Mouse (Mus musculus) intestine, embryonic 16.5 days (tissue): ENCODE data around the gene Fndc5. TPM values are rescaled to one million over a fixed set of nuclear protein-coding genes. Genes with fewer than 3 reads are reported as not detected.

Experiments used
- ATAC-seq: fragments of 200-750 bp; cut with Nextera tagmentation; 2 replicates; pipeline ENCODE4 v1.8.0; 2017; ENCODE audit warnings: moderate TSS enrichment, moderate library complexity
- H3K27ac ChIP-seq: fragments of 300-500 bp; sonication (generic); 2 replicates; pipeline ENCODE4 v1.5.1; 2014; ENCODE audit warnings: mild to moderate bottlenecking, low read length
- H3K27me3 ChIP-seq: fragments of 300-500 bp; sonication (generic); replicated peaks from 2 replicates; pipeline ENCODE4 v1.6.1; 2014; ENCODE audit warnings: low read length, control low read depth, mixed read lengths; ENCODE audit not compliant: control insufficient read depth, insufficient read depth
- H3K36me3 ChIP-seq: fragments of 300-500 bp; sonication (generic); 2 replicates; pipeline ENCODE4 v1.6.1; 2014; ENCODE audit warnings: low read length, control low read depth; ENCODE audit not compliant: control insufficient read depth, insufficient read depth
- H3K4me1 ChIP-seq: fragments of 300-500 bp; sonication (generic); 2 replicates; pipeline ENCODE4 v1.6.1; 2014; ENCODE audit warnings: low read length, control low read depth, mixed read lengths; ENCODE audit not compliant: control insufficient read depth, insufficient read depth
- H3K4me2 ChIP-seq: fragments of 300-500 bp; sonication (generic); 2 replicates; pipeline ENCODE4 v1.6.1; 2014; ENCODE audit warnings: low read depth, low read length, control low read depth
- H3K4me3 ChIP-seq: fragments of 300-500 bp; sonication (generic); 2 replicates; pipeline ENCODE4 v1.5.1; 2014; ENCODE audit warnings: mild to moderate bottlenecking, low read length
- H3K9ac ChIP-seq: fragments of 300-500 bp; sonication (generic); 2 replicates; pipeline ENCODE4 v1.6.1; 2014; ENCODE audit warnings: low read depth, low read length
- H3K9me3 ChIP-seq: fragments of 300-500 bp; sonication (generic); 2 replicates; pipeline ENCODE4 v1.6.1; 2016; ENCODE audit warnings: low read length, control low read depth; ENCODE audit not compliant: control insufficient read depth
- WGBS: fragments of 180-500 bp; shearing (Covaris S2); extraction: QIAGEN DNeasy Blood & Tissue Kit; methylation state at CpG from one replicate; pipeline ENCODE4 v1.1.7; 2014; 5-methylcytosine and 5-hydroxymethylcytosine counted together
- polyA plus RNA-seq: library from polyadenylated mRNA; unstranded; fragments of >200 nt; fragmentation: Nextera tagmentation; extraction: Ambion mirVana; gene quantifications from 2 replicates; pipeline ENCODE4 v1.2.1, GENCODE M21; 2015

Gene Fndc5
- polyA plus RNA-seq, 1 experiment from 2014 or later, result 1.5 TPM

- H3K9ac ChIP-seq, result no peak overlapping the region
- no peaks in the 10 kb centered on the region for H3K9me3 ChIP-seq
- peak; percentile 60 for ATAC-seq
- H3K4me3 ChIP-seq, result no peak overlapping the region
- peaks cover 26% of the 10 kb centered on the region for H3K4me1 ChIP-seq
- 85% methylated on average over 6 of the region's 6 CpGs for WGBS
- H3K4me2 ChIP-seq, result no peak overlapping the region
- H3K27ac ChIP-seq, result peak overlapping the region; percentile 60
- no peaks in the 10 kb centered on the region; the same call in 1 of the 2 replicates for H3K27me3 ChIP-seq
- H3K36me3 ChIP-seq, result no peaks in the 10 kb centered on the region
Observed at GRCm38 (mm10) chr4:129110804-129111203, 26.0 kb upstream of the Fndc5 start.

GRCm38 (mm10) chr4:129111350-129111749 lies 25.4 kb upstream of the Fndc5 start:
- H3K27me3 ChIP-seq, result no peaks in the 10 kb centered on the region
- 47% methylated on average over 11 of the region's 11 CpGs for WGBS
- H3K36me3 ChIP-seq, result no peaks in the 10 kb centered on the region
- no peaks in the 10 kb centered on the region for H3K9me3 ChIP-seq
- ATAC-seq, result no peak
- H3K4me2 ChIP-seq, result no peak overlapping the region
- H3K4me3 ChIP-seq, result no peak overlapping the region
- H3K9ac ChIP-seq, result 0 out of 2 replicates have a peak overlapping the region, but pooled peaks have one; percentile 15
- peaks cover 26% of the 10 kb centered on the region for H3K4me1 ChIP-seq
- peak overlapping the region; percentile 55; the same call in 1 of the 2 replicates for H3K27ac ChIP-seq

GRCm38 (mm10) chr4:129112231-129112630 lies 24.6 kb upstream of the Fndc5 start:
- no peaks in the 10 kb centered on the region for H3K9me3 ChIP-seq
- H3K4me3 ChIP-seq, result no peak overlapping the region
- H3K9ac ChIP-seq, result peak overlapping the region; percentile 15; the same call in 1 of the 2 replicates
- H3K36me3 ChIP-seq, result no peaks in the 10 kb centered on the region
- 0 out of 2 replicates have a peak overlapping the region, but pooled peaks have one; percentile 11 for H3K4me2 ChIP-seq
- WGBS, result 52% methylated on average over 13 of the region's 13 CpGs
- no peak overlapping the region for H3K27ac ChIP-seq
- H3K4me1 ChIP-seq, result peaks cover 21% of the 10 kb centered on the region
- H3K27me3 ChIP-seq, result no peaks in the 10 kb centered on the region
- ATAC-seq, result no peak

- Histone ChIP-seq H3K27me3 (no peaks in the 10 kb centered on the region), H3K9me3 (no peaks in the 10 kb centered on the region), H3K4me3 (no peak overlapping the region), H3K4me2 (no peak overlapping the region), H3K9ac (no peak overlapping the region), H3K36me3 (no peaks in the 10 kb centered on the region), H3K4me1 (peaks cover 12% of the 10 kb centered on the region), H3K27ac (no peak overlapping the region)
- 34% methylated on average over 28 of the region's 28 CpGs for WGBS
- ATAC-seq, result peak; percentile 57
Observed at GRCm38 (mm10) chr4:129113083-129113988, 23.5 kb upstream of the Fndc5 start.

GRCm38 (mm10) chr4:129116703-129117102 lies 20.1 kb upstream of the Fndc5 start:
- Histone ChIP-seq H3K36me3 (no peaks in the 10 kb centered on the region), H3K4me1 (peaks cover 14% of the 10 kb centered on the region), H3K9ac (no peak overlapping the region), H3K4me2 (no peak overlapping the region), H3K27ac (no peak overlapping the region), H3K27me3 (peaks cover 16% of the 10 kb centered on the region), H3K4me3 (no peak overlapping the region), H3K9me3 (no peaks in the 10 kb centered on the region)
- 88% methylated on average over 8 of the region's 8 CpGs for WGBS
- ATAC-seq, result no peak

- no peak overlapping the region for H3K4me2 ChIP-seq
- no peaks in the 10 kb centered on the region for H3K9me3 ChIP-seq
- peaks cover 26% of the 10 kb centered on the region for H3K27me3 ChIP-seq
- no peak overlapping the region for H3K27ac ChIP-seq
- H3K4me1 ChIP-seq, result peaks cover 9% of the 10 kb centered on the region
- no peak overlapping the region for H3K4me3 ChIP-seq
- no peak overlapping the region for H3K9ac ChIP-seq
- 86% methylated on average over 14 of the region's 14 CpGs for WGBS
- no peaks in the 10 kb centered on the region for H3K36me3 ChIP-seq
- no peak for ATAC-seq
Observed at GRCm38 (mm10) chr4:129117720-129118510, 18.9 kb upstream of the Fndc5 start.

GRCm38 (mm10) chr4:129119708-129120107 lies 17.1 kb upstream of the Fndc5 start:
- H3K36me3 ChIP-seq, result no peaks in the 10 kb centered on the region
- no peak overlapping the region for H3K4me2 ChIP-seq
- H3K4me1 ChIP-seq, result peaks cover 5% of the 10 kb centered on the region
- H3K9ac ChIP-seq, result no peak overlapping the region
- no peak for ATAC-seq
- no peak overlapping the region for H3K4me3 ChIP-seq
- H3K27ac ChIP-seq, result no peak overlapping the region
- peaks cover 26% of the 10 kb centered on the region for H3K27me3 ChIP-seq
- WGBS, result 74% methylated on average over 10 of the region's 10 CpGs
- no peaks in the 10 kb centered on the region for H3K9me3 ChIP-seq

GRCm38 (mm10) chr4:129120520-129121445 lies 16.0 kb upstream of the Fndc5 start:
- peaks cover 12% of the 10 kb centered on the region for H3K4me1 ChIP-seq
- WGBS, result 1% methylated on average over 54 of the region's 59 CpGs
- H3K36me3 ChIP-seq, result no peaks in the 10 kb centered on the region
- H3K27me3 ChIP-seq, result peaks cover 26% of the 10 kb centered on the region
- peak; percentile 76 for ATAC-seq
- peak overlapping the region; percentile 91 for H3K4me2 ChIP-seq
- peak overlapping the region; percentile 7; the same call in 1 of the 2 replicates for H3K9ac ChIP-seq
- H3K9me3 ChIP-seq, result no peaks in the 10 kb centered on the region
- no peak overlapping the region for H3K27ac ChIP-seq
- peak overlapping the region; percentile 52 for H3K4me3 ChIP-seq
